Mouse (Mus musculus) heart, embryonic 16.5 days (tissue): Measurements from ENCODE around the gene Sft2d1. TPM values are rescaled to one million over a fixed set of nuclear protein-coding genes. Genes with fewer than 3 reads are reported as not detected.

ENCODE experiments used
- ATAC-seq: fragments of 200-750 bp; cut with Nextera tagmentation; replicated peaks from 2 replicates; pipeline ENCODE4 v1.8.0; 2017; ENCODE audit warnings: moderate number of reproducible peaks; ENCODE audit not compliant: insufficient read depth, low FRiP score; ENCODE audit errors: extremely low read depth
- H3K27ac ChIP-seq: fragments of 300-500 bp; sonication (generic); 2 replicates; pipeline ENCODE4 v1.5.1; 2014; ENCODE audit warnings: mild to moderate bottlenecking, low read length, control low read depth, moderate library complexity
- H3K27me3 ChIP-seq: fragments of 300-500 bp; sonication (generic); 2 replicates; pipeline ENCODE4 v1.6.1; 2014; ENCODE audit warnings: low read length, mixed read lengths; ENCODE audit not compliant: control insufficient read depth, insufficient read depth
- H3K36me3 ChIP-seq: fragments of 300-500 bp; sonication (generic); 2 replicates; pipeline ENCODE4 v1.6.1; 2014; ENCODE audit not compliant: control insufficient read depth, insufficient read depth
- H3K4me1 ChIP-seq: fragments of 300-500 bp; sonication (generic); 2 replicates; pipeline ENCODE4 v1.6.1; 2014; ENCODE audit warnings: low read length, mixed read lengths; ENCODE audit not compliant: control insufficient read depth, insufficient read depth
- H3K4me2 ChIP-seq: fragments of 300-500 bp; sonication (generic); 2 replicates; pipeline ENCODE4 v1.6.1; 2014; ENCODE audit warnings: low read depth, mild to moderate bottlenecking, control low read depth, low read length
- H3K4me3 ChIP-seq: fragments of 300-500 bp; sonication (generic); 2 replicates; pipeline ENCODE4 v1.5.1; 2014; ENCODE audit warnings: mild to moderate bottlenecking, control low read depth, low read length
- H3K9ac ChIP-seq: fragments of 300-500 bp; sonication (generic); 2 replicates; pipeline ENCODE4 v1.6.1; 2014; ENCODE audit warnings: low read length, control low read depth
- H3K9me3 ChIP-seq: fragments of 300-500 bp; sonication (generic); replicated peaks from 2 replicates; pipeline ENCODE4 v1.6.1; 2016; ENCODE audit warnings: low read length; ENCODE audit not compliant: control insufficient read depth
- WGBS: fragments of 180-500 bp; shearing (Covaris S2); extraction: QIAGEN DNeasy Blood & Tissue Kit; methylation state at CpG from one replicate; pipeline ENCODE4 v1.1.7; 2014; 5-methylcytosine and 5-hydroxymethylcytosine counted together
- polyA plus RNA-seq: library from polyadenylated mRNA; unstranded; fragments of >200 nt; fragmentation: Nextera tagmentation; extraction: Ambion mirVana; gene quantifications from 2 replicates; pipeline ENCODE4 v1.2.1, GENCODE M21; 2015

The Sft2d1 gene
- polyA plus RNA-seq, 1 experiment from 2014 or later: 53.6 TPM

- WGBS: 11% methylated on average over 46 of the region's 46 CpGs
- Histone ChIP-seq H3K36me3 (no peaks in the 10 kb centered on the region), H3K4me3 (peak overlapping the region; percentile 59), H3K27me3 (peaks cover 47% of the 10 kb centered on the region), H3K9ac (peak overlapping the region; percentile 18), H3K4me1 (peaks cover 15% of the 10 kb centered on the region), H3K27ac (no peak overlapping the region), H3K9me3 (no peaks in the 10 kb centered on the region), H3K4me2 (peak overlapping the region; percentile 74)
- no peak for ATAC-seq
Observed at GRCm38 (mm10) chr17:8341360-8341963, 30.6 kb downstream of the Sft2d1 start.

GRCm38 (mm10) chr17:8342706-8343105 lies 31.8 kb downstream of the Sft2d1 start:
- H3K4me3 ChIP-seq: no peak overlapping the region
- H3K4me2 ChIP-seq: no peak overlapping the region
- WGBS: 44% methylated on average over 5 of the region's 5 CpGs
- H3K9ac ChIP-seq: no peak overlapping the region
- peaks cover 15% of the 10 kb centered on the region for H3K4me1 ChIP-seq
- no peaks in the 10 kb centered on the region for H3K36me3 ChIP-seq
- H3K27me3 ChIP-seq: peaks cover 47% of the 10 kb centered on the region
- H3K27ac ChIP-seq: no peak overlapping the region
- ATAC-seq: no peak
- H3K9me3 ChIP-seq: no peaks in the 10 kb centered on the region

- Histone ChIP-seq H3K9me3 (no peaks in the 10 kb centered on the region), H3K27ac (no peak overlapping the region), H3K4me1 (peaks cover 15% of the 10 kb centered on the region), H3K4me2 (no peak overlapping the region), H3K27me3 (peaks cover 46% of the 10 kb centered on the region), H3K9ac (no peak overlapping the region), H3K4me3 (no peak overlapping the region), H3K36me3 (no peaks in the 10 kb centered on the region)
- ATAC-seq: no peak
- 80% methylated on average over 6 of the region's 6 CpGs for WGBS
Observed at GRCm38 (mm10) chr17:8343416-8343815, 32.5 kb downstream of the Sft2d1 start.

GRCm38 (mm10) chr17:8347765-8348285 lies 36.9 kb downstream of the Sft2d1 start:
- H3K4me3 ChIP-seq: no peak overlapping the region
- H3K27ac ChIP-seq: no peak overlapping the region
- H3K9me3 ChIP-seq: no peaks in the 10 kb centered on the region
- peaks cover 3% of the 10 kb centered on the region; the same call in 1 of the 2 replicates for H3K27me3 ChIP-seq
- no peaks in the 10 kb centered on the region for H3K36me3 ChIP-seq
- no peak overlapping the region for H3K4me2 ChIP-seq
- no peak for ATAC-seq
- no peaks in the 10 kb centered on the region for H3K4me1 ChIP-seq
- 72% methylated on average over 5 of the region's 5 CpGs for WGBS
- no peak overlapping the region for H3K9ac ChIP-seq

- 80% methylated on average over 4 of the region's 4 CpGs for WGBS
- ATAC-seq: no peak
- H3K9ac ChIP-seq: no peak overlapping the region
Observed at GRCm38 (mm10) chr17:8348941-8349340, 38.0 kb downstream of the Sft2d1 start.

GRCm38 (mm10) chr17:8351088-8351487 lies 40.2 kb downstream of the Sft2d1 start:
- WGBS: 77% methylated on average over 7 of the region's 7 CpGs
- Histone ChIP-seq H3K27me3 (no peaks in the 10 kb centered on the region), H3K4me2 (no peak overlapping the region), H3K9me3 (no peaks in the 10 kb centered on the region), H3K4me3 (no peak overlapping the region), H3K4me1 (no peaks in the 10 kb centered on the region), H3K9ac (no peak overlapping the region), H3K27ac (no peak overlapping the region), H3K36me3 (no peaks in the 10 kb centered on the region)
- ATAC-seq: no peak

More at GRCm38 (mm10) chr17:8348941-8349340, 38.0 kb downstream of the Sft2d1 start:
- no peaks in the 10 kb centered on the region for H3K9me3 ChIP-seq
- no peak overlapping the region for H3K27ac ChIP-seq
- 0 out of 2 replicates have a peak, but pooled peaks cover 3% of the 10 kb centered on the region for H3K27me3 ChIP-seq
- no peaks in the 10 kb centered on the region for H3K36me3 ChIP-seq
- H3K4me1 ChIP-seq: no peaks in the 10 kb centered on the region
- no peak overlapping the region for H3K4me2 ChIP-seq
- H3K4me3 ChIP-seq: no peak overlapping the region

GRCm38 (mm10) chr17:8355692-8356091 lies 44.8 kb downstream of the Sft2d1 start, which contains the start of gene T2:
Gene T2 (plus strand): TSS chr17:8355992.
- no peak within 1 kb of the TSS for H3K4me3 ChIP-seq
- no peak within 1 kb of the TSS for H3K27ac ChIP-seq
- H3K36me3 ChIP-seq: no peaks in the 10 kb centered on the region
- no peaks in the 10 kb centered on the region for H3K9me3 ChIP-seq
- H3K9ac ChIP-seq: no peak within 1 kb of the TSS
- 83% methylated on average over 6 of the region's 6 CpGs for WGBS
- H3K4me1 ChIP-seq: no peaks in the 10 kb centered on the region
- no peak for ATAC-seq
- H3K4me2 ChIP-seq: no peak within 1 kb of the TSS
- no peaks in the 10 kb centered on the region for H3K27me3 ChIP-seq

DNA sequence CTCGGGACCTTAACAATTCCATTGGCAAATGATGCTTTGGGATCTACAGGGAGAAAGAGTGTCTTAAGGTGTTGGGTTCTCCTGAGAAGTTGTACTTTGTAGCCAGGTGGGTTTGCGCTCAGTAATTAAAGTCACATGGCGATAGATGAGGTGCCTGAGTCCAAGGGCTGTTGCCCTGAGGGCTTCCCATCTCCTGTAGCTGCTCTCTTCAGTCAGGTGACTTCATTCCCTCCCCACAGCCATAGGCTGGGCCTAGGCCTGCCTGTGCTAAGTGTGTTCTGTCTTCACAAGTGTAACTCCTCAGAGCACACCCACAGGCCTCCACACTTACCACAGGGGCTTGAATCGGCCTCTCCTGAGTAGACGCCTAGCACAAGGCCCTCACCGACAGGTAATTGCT lies 46.6 kb downstream of the Sft2d1 start:
- no peak overlapping the region for H3K9ac ChIP-seq
- WGBS: 84% methylated on average over 6 of the region's 6 CpGs
- H3K27ac ChIP-seq: no peak overlapping the region
- no peak overlapping the region for H3K4me2 ChIP-seq
- H3K36me3 ChIP-seq: no peaks in the 10 kb centered on the region
- no peaks in the 10 kb centered on the region for H3K4me1 ChIP-seq
- H3K27me3 ChIP-seq: no peaks in the 10 kb centered on the region
- ATAC-seq: no peak
- H3K4me3 ChIP-seq: no peak overlapping the region
- H3K9me3 ChIP-seq: no peaks in the 10 kb centered on the region

GRCm38 (mm10) chr17:8360876-8361275 lies 50.0 kb downstream of the Sft2d1 start:
- no peak overlapping the region for H3K4me3 ChIP-seq
- WGBS: 88% methylated on average over 5 of the region's 5 CpGs
- ATAC-seq: no peak
- H3K27me3 ChIP-seq: peaks cover 11% of the 10 kb centered on the region; the same call in 1 of the 2 replicates
- no peak overlapping the region for H3K9ac ChIP-seq
- H3K9me3 ChIP-seq: no peaks in the 10 kb centered on the region
- no peak overlapping the region for H3K4me2 ChIP-seq
- H3K36me3 ChIP-seq: no peaks in the 10 kb centered on the region
- no peak overlapping the region for H3K27ac ChIP-seq
- H3K4me1 ChIP-seq: no peaks in the 10 kb centered on the region
